Mouse (Mus musculus) testis, adult 2 months (tissue): Measurements from ENCODE around the gene E030018B13Rik.

Experiments
- CTCF ChIP-seq: fragments of 200-500 bp; IDR thresholded peaks from 2 replicates; pipeline ENCODE4 v1.5.1; 2012; ENCODE audit warnings: low read depth, mild to moderate bottlenecking, inconsistent platforms, low read length, moderate library complexity; ENCODE audit not compliant: control insufficient read depth, insufficient read depth, insufficient replicate concordance
- POLR2A ChIP-seq: fragments of 200-500 bp; IDR thresholded peaks from 2 replicates; pipeline ENCODE4 v1.6.1; 2012; ENCODE audit warnings: low read depth, mild to moderate bottlenecking, inconsistent platforms, low read length, moderate library complexity; ENCODE audit not compliant: control insufficient read depth

DNA sequence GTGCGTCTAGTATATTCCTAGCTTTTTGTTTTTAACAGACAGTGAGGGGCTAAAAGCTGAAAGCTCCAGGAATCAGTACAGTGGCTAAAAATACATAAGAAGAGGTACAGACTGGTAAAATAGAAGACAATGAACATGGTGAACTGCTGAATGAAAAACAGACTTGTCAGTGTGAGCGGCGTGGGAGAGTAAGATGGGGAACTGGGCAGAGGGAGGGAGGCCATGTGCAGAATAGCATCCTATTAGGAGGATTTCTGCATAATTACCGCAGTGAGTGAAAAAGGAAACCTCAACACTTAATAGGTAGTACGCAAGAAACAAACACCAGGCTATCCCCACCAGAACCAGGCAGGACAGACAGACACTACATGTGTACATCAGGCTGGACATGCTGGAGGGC, 23.5 kb upstream of the E030018B13Rik start:
- TF ChIP-seq POLR2A = no peak
- TF ChIP-seq CTCF = no peak
